Mouse (Mus musculus): ENCODE measurements around the gene Grin2b.

GRCm38 (mm10) chr6:135874626-135875025, 298.7 kb downstream of the Grin2b start:
- TF ChIP-seq EP300 (IDR thresholded peaks at IDR 0.05; ENCODE audit: low read depth) (no peak), CTCF (IDR thresholded peaks at IDR 0.05; ENCODE audit: low read depth) (peak; percentile 10; the same call in 1 of the 2 replicates)

Data from liver, postnatal 0 days (tissue).